Mouse (Mus musculus): ENCODE measurements around the gene Rimklb.
"Not testable (repeated sequence)": the region's sequence is repeated elsewhere in the genome, so short reads cannot be mapped to it uniquely, and the experiment has no call there.

The Rimklb gene

DNA sequence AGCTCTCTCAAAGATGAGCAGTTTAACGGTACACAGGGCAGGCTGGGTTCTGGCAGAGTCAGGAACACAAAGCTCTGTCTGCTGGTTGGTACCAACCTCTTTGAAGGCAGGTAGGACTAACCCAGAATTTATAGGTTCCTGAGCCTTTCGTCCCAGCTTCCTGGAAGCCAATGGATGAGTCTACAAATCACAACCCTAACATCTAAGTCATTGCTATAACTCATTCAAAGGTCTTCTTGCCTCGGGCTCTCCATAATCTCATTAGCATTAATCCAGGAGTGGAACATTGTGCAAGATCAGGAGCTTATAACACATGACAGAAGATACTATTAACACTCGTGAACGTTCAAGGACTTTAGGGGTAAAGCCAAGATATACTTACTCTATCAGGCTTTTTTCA, at the start of gene Rimklb:
TSS of gene Rimklb (minus strand) at position 101 of the 400 bp plus-strand sequence.
- DNase-seq (ENCODE audit: low read depth): no peak

DNA sequence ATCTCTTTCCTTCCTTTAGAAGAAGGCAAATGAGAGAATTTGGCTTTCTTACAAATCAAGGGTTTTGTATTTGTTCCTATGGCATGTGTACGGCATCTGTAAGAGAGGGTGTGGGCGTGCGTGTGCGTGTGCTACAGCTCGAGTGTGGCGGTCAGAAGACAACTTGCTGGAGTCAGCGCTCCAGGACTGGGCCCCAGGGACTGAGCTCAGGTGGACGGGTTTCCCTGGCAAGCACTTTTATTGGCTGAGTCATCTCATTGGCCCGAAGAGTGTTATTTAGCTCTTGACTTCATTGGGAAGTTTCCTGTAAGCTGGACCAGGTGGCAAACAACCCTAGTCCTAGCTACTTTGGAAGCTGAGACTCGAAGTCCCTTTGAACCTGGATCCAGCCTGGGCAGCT, 47.4 kb upstream of the Rimklb start:
- peak; percentile 74 for DNase-seq (ENCODE audit: low read depth)

DNA sequence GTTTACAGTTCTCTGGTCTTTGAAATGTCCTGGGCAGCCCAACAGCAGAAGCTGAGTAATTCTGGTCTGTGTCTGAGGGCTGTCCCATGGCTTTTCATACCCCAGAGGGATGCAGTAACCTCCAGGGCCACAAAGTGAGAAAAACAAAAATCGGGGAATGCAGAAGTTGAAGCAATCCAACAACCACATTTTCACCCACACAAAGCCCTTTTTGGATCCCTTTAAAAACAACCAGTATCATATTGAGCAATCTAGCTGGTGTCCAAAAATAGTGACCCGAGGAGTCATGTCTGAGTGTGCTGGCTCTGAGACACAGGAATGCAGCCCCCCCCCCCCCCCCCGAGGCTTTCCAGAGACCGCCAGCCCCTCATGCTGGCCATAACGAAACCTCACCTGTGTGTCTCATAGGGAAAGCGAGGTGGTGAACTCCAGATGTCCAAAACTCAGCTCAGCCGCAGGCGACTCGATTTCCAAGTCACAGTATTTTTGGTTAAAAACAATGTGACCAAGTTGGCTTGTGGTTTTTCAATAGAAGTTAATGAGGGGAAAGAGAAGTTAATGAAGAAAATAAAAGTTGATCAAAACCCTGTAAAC, 46.8 kb upstream of the Rimklb start:
- peak; percentile 79 for DNase-seq (ENCODE audit: low read depth)

DNA sequence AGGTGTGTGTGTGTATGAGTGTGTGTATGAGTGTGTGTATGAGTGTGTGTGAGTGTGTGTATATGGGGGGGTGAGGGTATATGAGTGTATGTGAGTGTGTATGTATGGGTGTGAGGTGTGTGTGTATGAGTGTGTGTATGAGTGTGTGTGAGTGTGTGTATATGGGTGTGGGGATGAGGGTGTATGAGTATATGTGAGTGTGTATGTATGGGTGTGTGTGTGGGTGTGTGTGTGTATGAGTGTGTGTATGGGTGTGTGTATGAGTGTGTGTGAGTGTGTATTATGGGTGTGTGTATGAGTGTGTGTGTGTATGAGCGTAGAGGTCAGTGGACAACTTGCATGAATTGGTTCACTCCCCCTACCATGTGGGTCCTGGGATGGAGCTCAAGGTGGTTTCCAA, 46.1 kb upstream of the Rimklb start:
- DNase-seq (ENCODE audit: low read depth): no peak

DNA sequence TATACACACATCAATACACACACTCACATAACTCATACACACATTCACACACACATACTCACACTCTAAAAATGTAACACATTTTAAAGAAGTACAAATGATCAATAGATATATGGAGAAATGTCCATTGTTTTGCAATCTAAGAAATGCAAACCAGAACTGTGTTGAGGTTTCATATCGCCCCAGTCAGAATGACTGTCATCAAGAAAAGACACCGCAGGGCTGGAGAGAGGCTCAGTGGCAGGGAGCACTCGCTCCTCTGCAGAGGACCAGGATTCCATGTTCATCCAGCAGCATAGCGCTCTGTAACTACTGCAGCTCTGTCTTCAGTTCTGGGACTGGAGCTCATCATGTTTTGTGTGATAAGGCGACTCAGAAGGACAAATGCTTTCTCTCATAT, 45.0 kb upstream of the Rimklb start:
- no peak for DNase-seq (ENCODE audit: low read depth)

DNA sequence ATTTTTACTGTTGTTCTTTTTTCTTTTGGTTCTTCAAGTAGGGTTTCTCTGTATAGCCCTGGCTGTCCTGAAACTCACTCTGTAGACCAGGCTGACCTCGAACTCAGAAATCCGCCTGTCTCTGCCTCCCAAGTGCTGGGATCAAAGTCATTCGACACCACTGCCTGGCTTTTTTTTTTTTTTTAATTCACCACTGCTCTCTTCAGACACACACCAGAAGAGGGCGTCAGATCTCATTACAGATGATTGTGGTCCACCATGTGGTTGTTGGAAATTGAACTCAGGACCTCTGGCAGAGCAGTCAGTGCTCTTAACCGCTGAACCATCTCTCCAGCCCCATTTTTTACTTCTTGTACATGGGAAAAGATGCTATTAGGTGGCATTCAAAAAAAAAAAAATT, 43.9 kb upstream of the Rimklb start:
- DNase-seq (ENCODE audit: low read depth): not testable (repeated sequence)

DNA sequence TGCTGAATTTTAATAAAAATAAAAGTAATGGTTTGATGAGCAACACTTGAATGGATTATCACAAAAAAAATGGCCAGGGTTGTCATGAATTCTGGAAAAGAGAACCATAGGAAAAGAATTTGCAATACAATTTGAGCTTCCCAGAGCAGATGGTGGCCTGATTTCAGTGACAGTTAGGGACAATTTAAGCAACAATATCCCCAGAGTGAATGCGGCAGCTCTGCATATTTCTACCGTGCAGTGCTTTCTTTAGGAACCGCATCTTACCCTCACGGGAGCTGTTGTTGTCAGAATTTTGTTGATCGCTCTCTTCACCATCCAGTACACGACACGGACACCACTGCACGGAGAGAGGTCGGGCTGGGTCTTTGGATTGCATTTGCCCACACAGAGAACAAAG, 41.0 kb upstream of the Rimklb start:
- DNase-seq (ENCODE audit: low read depth): no peak

DNA sequence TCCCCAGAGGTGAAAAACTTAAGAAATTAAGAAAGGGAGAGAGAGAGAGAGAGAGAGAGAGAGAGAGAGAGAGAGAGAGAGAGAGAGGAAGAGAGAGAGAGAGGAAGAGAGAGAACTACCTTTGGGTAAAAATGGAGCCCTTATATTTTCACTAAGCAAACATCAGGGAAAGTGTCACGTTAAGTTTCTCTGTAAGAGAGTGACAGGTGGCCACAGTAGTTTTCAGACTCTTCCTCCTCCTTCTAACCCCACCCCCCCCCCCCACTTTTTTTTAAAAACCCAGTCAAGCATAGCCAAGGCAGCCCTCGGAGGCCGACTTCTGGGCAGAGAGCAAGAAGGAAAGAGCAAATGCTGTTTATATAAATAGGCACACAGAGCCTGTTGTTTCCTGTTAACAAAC, 35.5 kb upstream of the Rimklb start:
- no peak for DNase-seq (ENCODE audit: low read depth)

DNA sequence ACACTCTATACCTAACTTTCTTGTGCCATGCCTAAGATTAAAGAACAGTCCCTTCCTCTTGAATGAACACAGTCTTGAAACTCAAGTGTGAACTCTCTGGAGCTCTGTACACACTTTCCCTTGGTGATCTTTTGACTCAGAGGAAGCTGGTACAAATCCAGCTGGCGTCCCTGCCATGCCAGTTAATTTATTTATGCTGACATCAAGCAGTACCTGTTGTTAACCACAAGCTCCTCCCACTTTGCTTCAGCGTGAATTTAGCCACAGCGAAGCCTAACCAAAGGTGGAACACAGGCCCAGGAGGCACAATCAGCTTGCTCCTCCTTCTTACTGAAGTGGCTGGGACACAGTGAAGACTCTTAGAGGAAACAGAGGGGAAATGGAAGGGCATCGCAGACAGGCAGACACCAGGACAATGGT, 34.3 kb upstream of the Rimklb start:
- peak; percentile 70 for DNase-seq (ENCODE audit: low read depth)

DNA sequence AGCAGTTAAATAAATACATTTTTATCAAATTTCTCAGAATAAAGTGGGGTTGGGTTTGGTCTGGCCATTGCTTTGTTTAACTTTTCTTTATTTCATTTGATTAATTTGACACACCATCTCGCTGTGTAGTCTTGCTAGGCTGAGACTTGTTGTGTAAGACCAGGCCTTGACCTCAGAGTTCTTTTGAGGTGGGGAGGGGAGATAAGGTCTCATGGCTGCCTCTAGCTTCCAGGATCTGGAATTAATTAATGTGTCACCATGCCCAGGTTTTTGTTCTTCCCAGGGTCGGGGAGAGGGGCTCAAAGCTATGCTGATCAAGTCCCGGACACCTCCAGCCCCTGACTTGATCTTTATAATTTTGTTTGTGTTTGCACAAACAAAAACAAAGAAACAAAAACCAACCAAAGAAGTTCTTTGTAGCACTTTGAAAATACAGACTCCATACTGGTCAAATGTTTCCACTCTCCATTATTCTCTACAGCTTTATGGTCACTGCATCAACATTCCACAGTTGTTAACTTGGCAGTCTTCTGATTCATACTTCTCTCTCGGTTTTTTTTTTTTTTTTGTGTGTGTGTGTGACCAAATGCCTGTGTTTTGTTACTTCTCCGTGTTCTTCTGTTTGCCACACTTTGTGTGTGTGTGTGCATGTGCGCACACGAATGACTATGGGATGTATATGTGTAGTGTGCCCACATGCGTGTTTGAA, 33.1 kb upstream of the Rimklb start:
- DNase-seq (ENCODE audit: low read depth): peak; percentile 69

DNA sequence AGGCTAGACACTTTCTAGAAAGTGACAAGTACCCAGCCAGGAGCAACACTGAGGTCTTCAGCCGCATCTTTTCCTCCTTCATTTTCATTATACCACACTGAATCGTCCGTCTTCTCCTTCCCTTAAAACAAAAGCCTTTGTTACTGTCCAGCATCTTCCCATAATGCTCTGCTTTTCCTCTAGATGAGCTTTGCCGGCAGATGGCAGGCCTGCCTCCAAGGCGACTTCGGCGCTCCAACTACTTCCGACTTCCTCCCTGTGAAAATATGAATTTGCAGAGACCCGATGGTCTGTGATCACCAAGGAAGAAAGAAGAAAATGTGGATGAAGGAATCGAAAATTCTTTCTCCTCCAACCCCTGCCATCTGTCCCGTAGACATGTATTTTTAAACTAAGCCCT, 29.6 kb upstream of the Rimklb start:
- no peak for DNase-seq (ENCODE audit: low read depth)

DNA sequence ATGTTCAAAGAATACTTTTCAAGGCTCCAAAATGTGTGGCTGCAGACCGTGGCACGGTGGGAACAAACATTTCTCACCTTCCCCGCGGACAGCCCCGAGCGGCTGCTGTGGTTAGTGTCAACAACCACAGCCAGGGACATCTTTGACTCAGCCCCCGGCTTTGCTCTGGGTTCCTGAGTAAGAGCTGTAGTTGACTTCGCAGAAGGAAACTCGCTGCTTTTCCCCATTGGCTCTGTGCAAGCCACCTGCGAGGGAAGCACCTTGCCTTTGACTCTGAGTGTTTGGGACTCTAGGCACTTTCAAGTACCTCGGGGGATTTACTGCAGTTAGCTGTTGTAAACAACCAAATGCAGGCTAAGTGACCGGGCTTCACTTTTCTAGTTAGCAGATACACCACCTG, 29.0 kb upstream of the Rimklb start:
- no peak for DNase-seq (ENCODE audit: low read depth)

DNA sequence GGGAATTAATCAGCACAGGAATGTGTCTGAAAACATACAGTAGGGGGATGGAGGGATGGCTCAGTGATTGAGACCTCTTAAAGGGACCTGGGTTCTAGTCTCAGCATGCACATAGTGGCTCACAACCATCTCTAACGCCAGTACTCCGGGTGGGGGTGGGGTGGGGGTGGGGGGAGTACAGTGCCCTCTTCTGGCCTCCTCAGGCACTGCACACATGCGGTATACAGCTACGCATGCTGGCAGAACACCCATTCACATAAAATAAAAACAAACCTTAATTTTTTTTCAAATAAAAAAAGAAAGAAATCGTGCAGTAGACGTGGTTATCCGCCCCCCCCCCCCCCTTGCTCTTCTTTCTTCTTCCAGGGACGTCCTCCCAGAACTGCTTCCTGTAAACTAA, 24.7 kb upstream of the Rimklb start:
- DNase-seq (ENCODE audit: low read depth): no peak

DNA sequence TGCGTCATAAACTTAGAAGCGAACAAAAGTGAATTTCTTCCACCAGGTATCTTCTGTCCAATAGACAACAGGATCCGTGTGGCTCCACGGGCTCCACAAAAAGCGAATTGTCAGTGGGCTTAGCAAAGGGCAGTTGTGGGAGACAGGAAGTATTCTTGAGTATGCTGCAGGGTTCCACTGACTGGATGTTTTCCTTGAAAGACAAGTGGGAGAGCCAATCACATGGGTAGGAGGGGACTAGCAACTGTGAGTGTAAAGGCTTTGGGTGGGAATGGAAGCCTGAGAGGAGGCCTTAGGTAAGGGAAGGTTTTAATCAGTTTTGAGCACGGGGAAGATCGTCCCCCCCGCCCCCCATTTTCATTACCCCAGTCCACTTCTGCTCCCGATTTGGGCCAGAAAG, 24.0 kb upstream of the Rimklb start:
- peak; percentile 54 for DNase-seq (ENCODE audit: low read depth)

DNA sequence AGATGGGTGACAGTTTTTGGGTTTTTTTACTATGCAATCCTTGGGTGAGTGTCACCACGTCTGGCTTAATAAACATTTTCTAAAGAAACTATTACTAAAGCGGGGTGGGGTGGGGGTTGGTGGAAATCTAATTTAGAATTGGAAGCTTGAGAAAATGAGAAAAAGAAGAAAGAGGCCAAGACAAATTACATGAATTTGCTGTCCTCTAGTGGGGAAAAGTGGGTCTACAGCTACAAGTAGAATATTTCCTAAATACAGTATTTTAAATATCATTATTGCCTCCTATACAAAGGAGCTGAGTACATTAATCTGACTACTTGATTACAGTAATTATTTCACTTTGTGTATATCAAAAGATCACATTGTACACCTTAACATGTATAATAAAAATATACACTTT, 20.8 kb upstream of the Rimklb start:
- peak; percentile 85 for DNase-seq (ENCODE audit: low read depth)

DNA sequence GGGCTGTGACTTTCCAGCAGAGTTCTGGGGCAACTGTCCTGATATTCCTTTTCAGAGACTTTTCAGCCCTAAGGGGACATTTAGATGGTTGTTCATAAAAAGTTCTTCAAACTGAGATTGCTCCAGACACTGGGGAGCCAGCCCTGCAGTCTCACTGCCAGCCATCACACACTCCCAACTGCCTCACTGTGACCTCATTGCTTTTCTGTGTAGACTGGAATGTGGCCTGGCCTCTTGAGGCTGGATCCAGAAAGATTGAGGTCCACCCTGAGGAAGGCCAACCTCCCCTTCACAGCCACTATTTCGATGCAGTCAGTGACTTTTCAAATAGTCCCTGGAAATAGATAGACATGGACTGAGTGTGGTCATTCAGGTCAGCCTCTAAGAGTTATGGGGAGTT, 19.1 kb upstream of the Rimklb start:
- DNase-seq (ENCODE audit: low read depth): no peak

DNA sequence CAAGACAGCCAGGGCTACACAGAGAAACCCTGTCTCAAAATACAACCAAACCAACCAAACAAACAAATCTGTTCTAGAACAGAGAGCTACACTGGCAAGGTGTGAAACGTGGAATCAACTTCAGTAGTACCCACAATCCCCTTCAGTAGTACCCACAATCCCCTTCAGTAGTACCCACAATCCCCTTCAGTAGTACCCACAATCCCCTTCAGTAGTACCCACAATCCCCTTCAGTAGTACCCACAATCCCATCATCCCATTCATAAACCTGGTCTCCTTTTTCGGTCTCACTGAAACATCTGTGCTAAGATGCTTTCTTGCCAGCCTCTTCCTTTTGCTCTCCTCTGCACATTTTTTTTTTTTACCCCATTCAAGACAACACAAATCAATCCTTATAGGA, 17.2 kb upstream of the Rimklb start:
- DNase-seq (ENCODE audit: low read depth): not testable (repeated sequence)

DNA sequence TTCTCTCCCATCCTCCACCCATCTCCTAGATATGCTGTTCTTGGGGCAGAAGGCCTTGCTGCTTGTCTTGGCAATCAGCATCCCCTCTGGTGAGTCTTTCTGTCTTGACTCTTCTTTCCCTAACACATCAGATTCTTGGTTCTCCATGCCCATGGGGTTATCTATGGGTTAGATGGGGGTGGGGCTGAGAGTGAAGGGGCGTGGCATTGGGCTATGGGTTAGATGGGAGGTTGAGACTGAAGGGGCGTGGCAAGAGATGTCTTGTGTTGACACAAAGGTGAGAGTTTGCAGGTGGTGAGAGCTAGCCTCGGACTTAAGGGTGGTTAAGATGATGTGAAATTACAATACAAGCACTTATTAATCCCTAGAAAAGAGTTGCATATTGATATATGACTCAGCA, 15.8 kb upstream of the Rimklb start:
- DNase-seq (ENCODE audit: low read depth): no peak

DNA sequence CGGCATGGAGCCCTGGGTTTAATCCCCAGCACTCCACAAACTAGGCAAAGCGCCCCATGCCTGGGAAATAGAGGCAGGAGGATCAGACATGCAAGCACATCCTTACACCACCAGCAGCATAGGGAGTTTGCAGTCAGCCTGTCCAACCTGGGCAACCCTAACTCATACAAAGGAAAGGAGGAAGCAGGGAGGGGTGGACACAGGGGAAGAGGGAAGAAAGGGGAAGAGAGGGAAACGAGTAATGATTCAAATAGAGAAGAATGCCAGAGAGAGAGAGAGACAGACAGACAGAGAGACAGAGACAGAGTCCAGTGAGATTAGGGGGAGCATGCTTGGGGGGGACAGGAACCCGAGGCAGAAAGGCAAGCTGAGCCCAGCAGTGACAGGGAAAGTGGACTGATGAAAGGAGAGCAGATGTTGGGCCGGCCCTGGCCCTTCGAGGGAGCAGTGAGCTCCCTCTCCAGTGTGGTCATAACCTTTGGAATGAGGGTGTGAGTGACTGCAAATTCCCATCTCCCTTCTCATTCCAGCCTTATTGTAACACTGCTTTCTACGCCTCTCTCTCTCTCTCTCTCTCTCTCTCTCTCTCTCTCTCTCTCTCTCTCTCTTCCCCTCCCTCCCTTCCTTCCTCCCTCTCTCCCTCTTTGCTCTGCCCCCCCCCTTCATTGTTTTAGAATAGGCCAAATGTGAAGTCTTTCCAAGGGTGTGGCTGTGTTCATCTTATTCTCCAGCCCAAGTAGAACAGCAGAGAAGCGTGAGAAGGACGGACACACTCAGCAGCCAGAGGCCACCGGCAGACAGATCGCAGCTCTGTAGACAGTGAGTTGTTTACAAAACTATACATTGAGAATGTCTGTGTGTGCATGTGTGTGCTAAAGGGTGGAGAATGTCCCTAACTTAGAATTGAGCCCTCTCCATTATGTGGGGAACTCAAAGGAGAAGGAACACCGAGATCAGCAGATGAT, 14.6 kb upstream of the Rimklb start:
- DNase-seq (ENCODE audit: low read depth): peak; percentile 72

DNA sequence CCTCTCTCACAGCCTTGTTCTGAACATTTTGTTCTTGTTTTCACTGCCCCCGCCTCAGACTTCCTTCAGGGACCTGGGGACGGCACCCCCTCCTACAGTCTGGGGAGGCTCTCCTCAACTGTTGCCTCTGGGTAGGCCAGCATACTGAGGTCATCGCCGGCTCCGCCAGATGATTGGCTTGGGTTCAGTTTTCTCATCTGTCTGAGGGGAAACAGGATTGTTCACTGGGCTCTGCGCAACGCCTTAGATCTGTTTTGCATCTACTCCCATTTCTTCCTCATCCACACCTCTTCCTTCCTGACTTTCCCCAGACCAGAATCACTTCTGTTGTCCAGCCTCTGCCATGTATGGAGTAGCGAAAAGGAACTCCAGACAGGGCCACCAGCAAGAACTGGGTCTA, 9.9 kb upstream of the Rimklb start:
- peak; percentile 54 for DNase-seq (ENCODE audit: low read depth)

DNA sequence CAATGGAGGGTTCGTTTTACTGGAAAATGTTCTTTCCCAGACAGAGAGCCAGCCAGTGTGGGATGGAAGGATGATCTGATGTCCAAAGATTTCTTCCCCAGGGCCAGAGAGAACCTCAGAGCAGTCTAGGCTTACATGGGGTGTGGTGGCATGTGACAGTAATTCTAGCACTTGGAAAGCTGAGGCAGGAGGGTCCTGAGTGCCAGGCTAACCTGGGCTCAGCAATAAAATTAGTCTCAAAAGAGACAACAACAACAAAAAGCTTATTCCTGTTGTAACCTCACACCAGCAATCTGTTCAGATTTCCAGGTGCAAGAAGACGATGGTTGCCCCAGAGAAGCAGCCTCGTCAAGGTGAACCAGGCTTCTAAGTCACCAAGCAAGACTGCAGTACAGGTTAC, 7.0 kb upstream of the Rimklb start, which contains the start of gene Mfap5:
TSS of gene Mfap5 (plus strand) at position 301 of the 400 bp plus-strand sequence.
- DNase-seq (ENCODE audit: low read depth): no peak

DNA sequence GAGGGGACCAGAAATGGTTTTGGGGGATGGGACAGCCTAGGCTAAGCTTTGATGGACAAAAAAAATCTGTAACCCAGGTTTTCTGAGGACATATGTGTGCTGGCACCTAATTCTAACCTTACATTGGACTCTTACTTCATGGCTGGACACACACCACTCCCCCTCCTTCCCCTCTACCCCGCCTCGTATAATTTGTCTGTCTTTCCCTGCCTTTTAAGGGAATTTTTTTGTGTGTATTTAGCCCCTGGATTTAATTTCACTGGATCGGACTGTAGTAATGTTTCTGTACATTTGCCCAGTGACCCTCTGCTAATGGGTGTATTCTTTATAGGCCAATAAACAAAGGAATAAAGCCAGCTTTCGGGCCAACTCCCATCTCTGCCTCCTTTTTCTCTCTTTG, 6.5 kb upstream of the Rimklb start:
- DNase-seq (ENCODE audit: low read depth): no peak

DNA sequence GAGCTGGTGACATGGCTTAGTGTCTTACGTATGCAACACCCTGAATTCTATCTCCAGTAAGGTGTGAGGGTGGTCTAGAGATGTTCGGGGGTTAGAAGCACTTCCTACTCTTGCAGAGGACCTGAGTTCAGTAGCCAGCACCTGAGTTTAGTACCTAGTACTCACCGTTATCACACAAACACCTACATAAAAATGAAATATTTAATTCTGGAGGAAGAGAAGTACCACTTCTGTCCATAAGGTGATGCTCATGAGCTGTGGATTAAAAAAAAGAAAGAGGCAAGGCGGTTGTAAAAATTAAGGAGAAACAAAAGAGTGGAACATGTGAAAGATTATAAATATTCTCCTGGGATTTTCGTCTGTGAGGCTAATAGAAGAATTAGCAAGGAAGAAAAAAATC, 2.1 kb downstream of the Rimklb start:
- peak; percentile 73 for DNase-seq (ENCODE audit: low read depth)

Data from NIH3T3 (cell line).